Mouse (Mus musculus) erythroblast, adult 5-6 weeks (primary cell): ENCODE measurements around the gene Tmigd3. TPM values are rescaled to one million over a fixed set of nuclear protein-coding genes. Genes with fewer than 3 reads are reported as not detected.
A peak's percentile ranks its signal among the peaks of the same experiment; 100 is the strongest.

Source experiments
- ATAC-seq: replicated peaks from 2 replicates; pipeline ENCODE4 v1.8.0; 2016; ENCODE audit warnings: moderate number of reproducible peaks, mild to moderate bottlenecking, moderate TSS enrichment, inconsistent platforms; ENCODE audit not compliant: poor library complexity, low FRiP score, severe bottlenecking
- total RNA-seq, 2 experiments: library from RNA; stranded (forward) in 1 of 2; stranded (reverse) in 1 of 2; fragments of 150-400 nt in 1 of 2; fragments of 200-764, 138-1000 nt in 1 of 2; gene quantifications; 2 replicates each; pipeline versions ENCODE4 v1.2.3 to v1.2.4; 2015 to 2017; ENCODE audit warnings: low replicate concordance in 2 of 2

Gene Tmigd3
- total RNA-seq (2015; ENCODE audit: low replicate concordance) (not detected in 2 replicates), total RNA-seq (2017; ENCODE audit: low replicate concordance) (1.2 TPM in 1 of 2 replicates, not detected in the other)

DNA sequence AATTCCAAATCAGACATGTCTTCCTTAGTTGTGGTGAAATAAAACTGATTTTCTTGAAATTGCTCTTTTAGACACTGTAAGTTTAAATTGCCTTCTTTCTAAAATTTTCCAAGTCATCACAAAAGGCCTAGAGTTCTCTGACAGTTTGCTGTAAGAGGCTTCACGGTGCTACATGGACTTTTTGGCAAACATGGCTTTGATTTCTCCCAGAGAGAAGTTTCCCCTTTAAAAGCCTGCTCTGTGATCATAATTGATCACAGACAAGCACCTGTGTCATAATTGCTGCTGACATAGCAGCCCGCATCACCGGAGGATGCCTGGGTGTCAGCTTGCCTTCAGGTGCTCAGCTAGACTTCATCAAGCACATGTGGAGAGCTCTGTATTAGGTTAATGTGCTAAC is at the start of gene Tmigd3, which contains the start of gene Adora3:
TSS of gene Tmigd3 (plus strand) at position 346 of the 400 bp plus-strand sequence.
TSS of gene Adora3 (plus strand) at position 301 of the 400 bp plus-strand sequence.
- ATAC-seq: no peak

DNA sequence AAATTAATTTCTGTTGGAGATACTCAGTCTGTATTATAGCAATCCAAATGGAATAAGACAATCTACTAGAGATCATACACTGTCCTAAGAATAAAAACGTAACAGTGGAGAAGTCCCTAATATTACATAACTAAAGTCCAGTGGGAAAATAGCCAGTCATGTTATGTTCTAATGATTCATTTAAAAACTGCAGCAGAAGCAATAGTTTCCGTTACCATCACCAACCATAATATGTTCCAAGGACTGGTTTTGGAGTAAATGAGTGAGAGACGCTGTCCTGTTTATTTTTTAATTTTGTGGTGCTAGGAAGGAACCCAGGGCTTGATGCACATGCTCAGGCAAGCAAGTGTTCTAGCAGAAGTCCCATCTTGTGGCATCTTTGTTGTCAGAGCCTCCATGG is 49.2 kb upstream of the Tmigd3 start:
- ATAC-seq: no peak

- no peak for ATAC-seq
Measured at GRCm38 (mm10) chr3:105823609-105824008, 47.1 kb upstream of the Tmigd3 start.

- ATAC-seq: no peak
Measured at GRCm38 (mm10) chr3:105824103-105824502, 46.6 kb upstream of the Tmigd3 start.

- ATAC-seq: no peak
Measured at GRCm38 (mm10) chr3:105824704-105825103, 46.0 kb upstream of the Tmigd3 start.

- no peak for ATAC-seq
Measured at GRCm38 (mm10) chr3:105825501-105826161, 45.1 kb upstream of the Tmigd3 start.

- no peak for ATAC-seq
Measured at GRCm38 (mm10) chr3:105831584-105831983, 39.1 kb upstream of the Tmigd3 start.

DNA sequence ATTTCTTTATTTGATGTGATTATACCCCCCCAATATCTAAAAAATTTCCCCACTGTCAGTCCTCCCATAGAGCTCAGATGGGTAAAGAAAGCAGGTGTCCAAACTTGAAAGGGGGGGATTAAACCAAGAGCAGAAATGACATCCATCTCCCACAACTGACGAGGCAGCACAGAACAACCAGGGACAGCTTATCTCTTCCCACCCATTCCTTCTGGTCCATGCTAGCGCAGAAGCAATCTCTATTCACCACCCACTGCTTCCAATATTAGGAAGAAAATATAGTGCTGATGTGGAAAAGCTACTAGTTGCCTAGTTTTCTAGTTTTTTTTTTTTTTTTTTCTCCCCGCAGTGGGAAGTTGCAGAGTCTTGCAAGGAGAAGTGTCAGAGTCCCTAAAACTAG is 34.8 kb upstream of the Tmigd3 start:
- no peak; the same call in 1 of the 2 replicates for ATAC-seq

GRCm38 (mm10) chr3:105836883-105837282 is 33.8 kb upstream of the Tmigd3 start:
- no peak for ATAC-seq

DNA sequence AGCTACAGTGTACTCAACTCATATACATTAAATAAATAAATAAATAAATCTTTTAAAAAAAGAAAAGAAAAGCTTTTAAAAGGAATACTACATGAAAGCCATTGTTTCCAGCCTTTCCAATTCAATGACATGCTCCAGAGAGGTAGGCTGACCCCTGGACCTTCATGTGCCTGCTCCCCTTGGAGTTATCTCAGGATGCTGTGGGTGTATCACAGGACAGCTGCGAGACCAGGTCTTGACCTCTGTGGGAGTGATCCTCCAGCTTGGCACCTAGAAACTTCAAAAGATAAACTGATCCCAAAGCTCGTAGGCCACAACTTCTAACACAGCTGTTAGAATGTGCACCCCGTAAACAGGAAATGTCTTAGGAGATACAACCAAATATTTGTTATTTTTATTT is 32.0 kb upstream of the Tmigd3 start:
- no peak for ATAC-seq

- no peak for ATAC-seq
Measured at GRCm38 (mm10) chr3:105839836-105840235, 30.9 kb upstream of the Tmigd3 start.

DNA sequence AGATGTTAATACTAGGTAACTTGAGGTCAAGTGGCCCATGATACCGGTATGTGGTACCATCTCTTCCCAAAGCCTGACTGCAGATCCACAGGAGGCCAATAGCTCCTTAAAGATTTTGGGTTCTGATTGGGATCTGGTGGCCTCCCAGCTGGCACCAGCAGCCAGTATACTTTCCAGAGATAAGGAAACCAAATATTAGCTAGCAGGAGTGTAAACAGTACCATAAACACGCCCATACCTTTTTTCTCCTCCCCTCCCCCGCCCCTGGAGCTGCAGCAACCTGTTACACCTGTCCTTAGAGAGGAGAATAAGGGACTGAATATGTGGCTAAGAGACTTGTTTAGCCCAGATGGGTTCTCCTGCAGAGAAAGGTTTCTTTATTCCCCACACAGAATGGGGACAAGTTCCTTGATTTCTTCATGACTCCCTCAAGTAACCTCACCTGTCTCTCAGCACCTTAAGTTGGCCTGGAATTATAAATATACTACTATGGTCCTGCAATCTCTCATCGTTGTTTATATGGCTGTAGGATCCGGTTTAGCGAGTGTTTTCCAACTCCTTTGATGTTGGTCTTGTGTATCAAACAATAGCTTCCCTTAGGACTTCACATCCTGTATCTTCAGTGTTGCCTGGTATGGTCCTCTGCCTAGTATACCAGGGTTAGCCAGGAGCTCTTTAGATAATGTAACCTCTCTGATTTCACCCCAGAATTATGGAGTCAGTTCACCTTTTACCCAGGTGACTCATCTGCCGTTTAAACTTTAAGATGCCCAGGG is 24.2 kb upstream of the Tmigd3 start:
- ATAC-seq: no peak

DNA sequence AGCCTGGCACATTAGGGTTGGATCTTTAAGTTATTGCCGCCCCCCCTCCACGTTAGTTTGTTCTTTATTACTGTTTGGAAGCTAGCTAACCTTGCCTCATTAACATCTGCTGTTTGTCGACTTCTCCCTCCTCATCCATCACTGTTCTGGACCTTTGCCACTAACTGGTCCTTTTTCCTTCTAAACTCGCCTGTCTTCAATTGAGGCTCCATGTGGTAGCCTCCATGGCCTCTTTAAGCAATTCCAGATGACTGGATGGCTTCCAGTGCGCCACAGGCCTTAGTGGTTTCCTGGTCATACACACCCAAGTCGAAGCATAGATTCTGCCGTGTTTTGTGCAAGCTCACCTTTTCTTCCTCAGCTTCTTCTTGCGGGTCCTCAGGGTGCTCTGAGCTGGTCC is 16.9 kb upstream of the Tmigd3 start:
- no peak for ATAC-seq

DNA sequence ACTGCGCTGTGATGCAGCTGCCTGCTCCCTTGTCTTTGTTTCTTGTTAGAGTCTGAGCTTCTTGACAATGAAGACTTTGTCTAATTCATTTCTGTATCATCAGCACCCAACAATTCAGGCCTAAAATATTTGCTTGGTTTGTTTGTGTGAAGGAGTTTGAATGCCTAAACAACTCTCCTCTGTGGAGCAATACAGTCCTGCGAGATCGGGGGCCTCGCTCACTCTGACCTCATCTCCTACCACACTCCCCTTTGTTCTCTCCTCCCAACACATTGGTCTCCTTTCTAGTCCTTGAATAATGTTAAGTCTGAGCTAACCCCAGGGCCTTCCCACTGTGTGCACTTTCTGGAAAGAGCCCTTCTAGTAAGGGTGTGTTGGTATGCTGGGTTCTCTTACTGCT is 15.9 kb upstream of the Tmigd3 start:
- ATAC-seq: no peak

GRCm38 (mm10) chr3:105857513-105857912 is 13.2 kb upstream of the Tmigd3 start:
- ATAC-seq: no peak

- 0 out of 2 replicates have a peak, but pooled peaks have one; percentile 14 for ATAC-seq
Measured at GRCm38 (mm10) chr3:105861747-105862366, 8.8 kb upstream of the Tmigd3 start.

- ATAC-seq: no peak
Measured at GRCm38 (mm10) chr3:105864123-105864522, 6.6 kb upstream of the Tmigd3 start.

DNA sequence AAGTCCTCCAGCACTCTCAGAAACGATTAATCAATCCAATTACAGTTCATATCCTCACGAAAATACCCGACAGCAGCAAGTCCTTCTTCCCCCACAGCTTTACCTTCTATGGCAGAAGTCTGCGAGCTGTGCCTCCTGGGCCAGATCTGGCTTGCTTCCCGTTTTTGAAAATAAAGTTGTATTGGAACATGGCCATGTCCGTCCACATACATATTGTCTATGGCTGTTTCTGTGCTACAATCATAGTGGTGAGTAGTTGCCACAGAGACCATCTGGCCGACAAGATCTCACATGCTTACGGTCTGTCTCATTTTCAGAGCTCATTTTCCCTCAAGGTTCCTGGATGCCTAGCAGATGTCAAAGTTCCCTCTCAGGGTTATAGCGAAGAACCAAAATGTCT is 5.6 kb upstream of the Tmigd3 start:
- no peak for ATAC-seq

GRCm38 (mm10) chr3:105868135-105868534 is 2.6 kb upstream of the Tmigd3 start:
- ATAC-seq: no peak

GRCm38 (mm10) chr3:105872034-105872433 is 1.3 kb downstream of the Tmigd3 start:
- ATAC-seq: no peak

- no peak for ATAC-seq
Measured at GRCm38 (mm10) chr3:105872579-105872978, 1.9 kb downstream of the Tmigd3 start.
